Mouse (Mus musculus) hindbrain, embryonic 13.5 days (tissue): Measurements from ENCODE around the gene Dhx36. TPM values are rescaled to one million over a fixed set of nuclear protein-coding genes. Genes with fewer than 3 reads are reported as not detected.

Experiments
- polyA plus RNA-seq: library from polyadenylated mRNA; unstranded; fragments of >200 nt; fragmentation: Nextera tagmentation; extraction: Ambion mirVana; gene quantifications from 2 replicates; pipeline ENCODE4 v1.2.1, GENCODE M21; 2015

Dhx36 gene
- polyA plus RNA-seq, 1 experiment from 2014 or later: 46.7 TPM

Other genes starting within 250 kb of the Dhx36 start
- 11.8 and 14.2 TPM in 2 replicates for gene Arhgef26, start 168.7 kb downstream of the Dhx36 start, polyA plus RNA-seq
- 1.5 and 1.8 TPM in 2 replicates for gene Gpr149, start 98.1 kb upstream of the Dhx36 start, polyA plus RNA-seq